Mouse (Mus musculus) hindbrain, embryonic 15.5 days (tissue): Measurements from ENCODE around the gene Gm11541. TPM values are rescaled to one million over a fixed set of nuclear protein-coding genes. Genes with fewer than 3 reads are reported as not detected.
"Not testable (repeated sequence)": the region's sequence is repeated elsewhere in the genome, so short reads cannot be mapped to it uniquely, and the experiment has no call there.

Experiments
- ATAC-seq: fragments of 200-750 bp; cut with Nextera tagmentation; 2 replicates; pipeline ENCODE4 v1.8.0; 2017; ENCODE audit warnings: low read depth, moderate number of reproducible peaks, moderate TSS enrichment; ENCODE audit not compliant: low FRiP score
- H3K27ac ChIP-seq: fragments of 300-500 bp; sonication (generic); replicated peaks from 2 replicates; pipeline ENCODE4 v1.5.1; 2015; ENCODE audit warnings: mild to moderate bottlenecking, inconsistent platforms
- H3K27me3 ChIP-seq: fragments of 300-500 bp; sonication (generic); 2 replicates; pipeline ENCODE4 v1.6.1; 2015; ENCODE audit warnings: control low read depth, inconsistent platforms
- H3K36me3 ChIP-seq: fragments of 300-500 bp; sonication (generic); 2 replicates; pipeline ENCODE4 v1.6.1; 2015; ENCODE audit warnings: control low read depth, inconsistent platforms
- H3K4me1 ChIP-seq: fragments of 300-500 bp; sonication (generic); replicated peaks from 2 replicates; pipeline ENCODE4 v1.6.1; 2015; ENCODE audit warnings: control low read depth, inconsistent platforms
- H3K4me2 ChIP-seq: fragments of 300-500 bp; sonication (generic); 2 replicates; pipeline ENCODE4 v1.6.1; 2015; ENCODE audit warnings: moderate library complexity, mild to moderate bottlenecking, inconsistent platforms
- H3K4me3 ChIP-seq: fragments of 300-500 bp; sonication (generic); 2 replicates; pipeline ENCODE4 v1.5.1; 2015; ENCODE audit warnings: mild to moderate bottlenecking, inconsistent platforms
- H3K9ac ChIP-seq: fragments of 300-500 bp; sonication (generic); 2 replicates; pipeline ENCODE4 v1.6.1; 2015; ENCODE audit warnings: inconsistent platforms
- H3K9me3 ChIP-seq: fragments of 300-500 bp; sonication (generic); 2 replicates; pipeline ENCODE4 v1.6.1; 2016; ENCODE audit warnings: control low read depth, inconsistent platforms
- WGBS: fragments of 180-500 bp; shearing (Covaris S2); methylation state at CpG from one replicate; pipeline ENCODE4 v1.1.7; 2015; 5-methylcytosine and 5-hydroxymethylcytosine counted together
- polyA plus RNA-seq: library from polyadenylated mRNA; unstranded; fragments of >200 nt; fragmentation: Nextera tagmentation; extraction: Ambion mirVana; gene quantifications from 2 replicates; pipeline ENCODE4 v1.2.1, GENCODE M21; 2015

Gm11541 gene
- polyA plus RNA-seq, 1 experiment from 2014 or later = 0.17 TPM

- H3K27me3 ChIP-seq, H3K36me3 ChIP-seq, H3K9ac ChIP-seq, H3K4me1 ChIP-seq, H3K27ac ChIP-seq, H3K4me2 ChIP-seq, H3K9me3 ChIP-seq, H3K4me3 ChIP-seq, ATAC-seq: not testable (repeated sequence)
Observed at GRCm38 (mm10) chr11:94692502-94692901, 11.8 kb downstream of the Gm11541 start.

- 87% methylated on average over 6 of the region's 6 CpGs for WGBS
- Histone ChIP-seq H3K4me3 (no peak overlapping the region), H3K4me2 (no peak overlapping the region), H3K27me3 (no peaks in the 10 kb centered on the region), H3K9ac (no peak overlapping the region), H3K36me3 (no peaks in the 10 kb centered on the region), H3K4me1 (no peaks in the 10 kb centered on the region), H3K9me3 (no peaks in the 10 kb centered on the region), H3K27ac (no peak overlapping the region)
- ATAC-seq = no peak
Observed at GRCm38 (mm10) chr11:94687178-94687577, 17.1 kb downstream of the Gm11541 start.

- WGBS = 84% methylated on average over 7 of the region's 7 CpGs
- Histone ChIP-seq H3K27ac (no peak overlapping the region), H3K36me3 (no peaks in the 10 kb centered on the region), H3K9me3 (no peaks in the 10 kb centered on the region), H3K4me1 (peaks cover 7% of the 10 kb centered on the region; the same call in 1 of the 2 replicates), H3K9ac (no peak overlapping the region), H3K4me2 (no peak overlapping the region), H3K4me3 (no peak overlapping the region), H3K27me3 (no peaks in the 10 kb centered on the region)
- no peak for ATAC-seq
Observed at GRCm38 (mm10) chr11:94682427-94682826, 21.9 kb downstream of the Gm11541 start.

- Histone ChIP-seq H3K4me2 (no peak overlapping the region), H3K4me1 (peaks cover 8% of the 10 kb centered on the region), H3K9ac (no peak overlapping the region), H3K36me3 (no peaks in the 10 kb centered on the region), H3K27me3 (no peaks in the 10 kb centered on the region), H3K9me3 (no peaks in the 10 kb centered on the region), H3K27ac (no peak overlapping the region), H3K4me3 (no peak overlapping the region)
- ATAC-seq = no peak
- 87% methylated on average over 4 of the region's 4 CpGs for WGBS
Observed at GRCm38 (mm10) chr11:94681640-94682039, 22.7 kb downstream of the Gm11541 start.

- Histone ChIP-seq H3K27ac (no peak overlapping the region), H3K4me1 (peaks cover 18% of the 10 kb centered on the region), H3K9me3 (no peaks in the 10 kb centered on the region), H3K36me3 (no peaks in the 10 kb centered on the region), H3K27me3 (no peaks in the 10 kb centered on the region), H3K9ac (no peak overlapping the region), H3K4me2 (no peak overlapping the region), H3K4me3 (no peak overlapping the region)
- no peak for ATAC-seq
Observed at GRCm38 (mm10) chr11:94680639-94681038, 23.7 kb downstream of the Gm11541 start.

GRCm38 (mm10) chr11:94677607-94678145 lies 26.6 kb downstream of the Gm11541 start:
- no peaks in the 10 kb centered on the region for H3K9me3 ChIP-seq
- H3K36me3 ChIP-seq = no peaks in the 10 kb centered on the region
- ATAC-seq = no peak

GRCm38 (mm10) chr11:94676754-94677606 lies 27.3 kb downstream of the Gm11541 start, which contains the start of gene Xylt2:
TSS of gene Xylt2 (minus strand) at chr11:94677515.
- Histone ChIP-seq H3K36me3 (no peaks in the 10 kb centered on the region), H3K4me3 (peak within 1 kb of the TSS; percentile 91), H3K27me3 (no peaks in the 10 kb centered on the region), H3K9me3 (no peaks in the 10 kb centered on the region), H3K27ac (peak within 1 kb of the TSS; percentile 95), H3K4me2 (peak within 1 kb of the TSS; percentile 71), H3K4me1 (peaks cover 32% of the 10 kb centered on the region), H3K9ac (peak within 1 kb of the TSS; percentile 88)
- ATAC-seq = peak; percentile 96
- WGBS = 1% methylated on average over 76 of the region's 82 CpGs

More at GRCm38 (mm10) chr11:94677607-94678145, 26.6 kb downstream of the Gm11541 start:
- H3K4me3 ChIP-seq = peak overlapping the region; percentile 91
- no peaks in the 10 kb centered on the region for H3K27me3 ChIP-seq
- 30% methylated on average over 15 of the region's 15 CpGs for whole genome bisulfite sequencing
- H3K9ac ChIP-seq = peak overlapping the region; percentile 88
- H3K4me2 ChIP-seq = peak overlapping the region; percentile 71
- peaks cover 32% of the 10 kb centered on the region for H3K4me1 ChIP-seq
- H3K27ac ChIP-seq = peak overlapping the region; percentile 95

GRCm38 (mm10) chr11:94676308-94676707 lies 28.0 kb downstream of the Gm11541 start:
- 49% methylated on average over 4 of the region's 4 CpGs for WGBS
- Histone ChIP-seq H3K36me3 (no peaks in the 10 kb centered on the region), H3K9me3 (no peaks in the 10 kb centered on the region), H3K4me2 (peak overlapping the region; percentile 71), H3K4me1 (peaks cover 32% of the 10 kb centered on the region), H3K4me3 (peak overlapping the region; percentile 91), H3K9ac (peak overlapping the region; percentile 88), H3K27me3 (no peaks in the 10 kb centered on the region), H3K27ac (no peak overlapping the region)
- no peak for ATAC-seq

- Histone ChIP-seq H3K4me1 (peaks cover 32% of the 10 kb centered on the region), H3K4me3 (peak overlapping the region; percentile 91; the same call in 1 of the 2 replicates), H3K36me3 (no peaks in the 10 kb centered on the region), H3K27me3 (no peaks in the 10 kb centered on the region), H3K9ac (no peak overlapping the region), H3K4me2 (peak overlapping the region; percentile 71), H3K27ac (no peak overlapping the region), H3K9me3 (no peaks in the 10 kb centered on the region)
- no peak for ATAC-seq
- WGBS = 70% methylated on average over 5 of the region's 5 CpGs
Observed at GRCm38 (mm10) chr11:94675446-94675845, 28.9 kb downstream of the Gm11541 start.

- Histone ChIP-seq H3K27ac (no peak overlapping the region), H3K36me3 (peaks cover 3% of the 10 kb centered on the region; the same call in 1 of the 2 replicates), H3K9ac (no peak overlapping the region), H3K27me3 (no peaks in the 10 kb centered on the region), H3K4me1 (peaks cover 32% of the 10 kb centered on the region), H3K4me2 (no peak overlapping the region), H3K4me3 (no peak overlapping the region), H3K9me3 (no peaks in the 10 kb centered on the region)
- no peak for ATAC-seq
- 83% methylated on average over 5 of the region's 5 CpGs for WGBS
Observed at GRCm38 (mm10) chr11:94674984-94675383, 29.3 kb downstream of the Gm11541 start.

- no peaks in the 10 kb centered on the region for H3K9me3 ChIP-seq
- ATAC-seq = no peak
- no peak overlapping the region for H3K4me3 ChIP-seq
- peaks cover 59% of the 10 kb centered on the region for H3K36me3 ChIP-seq
- no peaks in the 10 kb centered on the region for H3K27me3 ChIP-seq
- H3K4me2 ChIP-seq = no peak overlapping the region
- no peaks in the 10 kb centered on the region for H3K4me1 ChIP-seq
- no peak overlapping the region for H3K9ac ChIP-seq
- 94% methylated on average over 6 of the region's 6 CpGs for WGBS
- no peak overlapping the region for H3K27ac ChIP-seq
Observed at GRCm38 (mm10) chr11:94665281-94665680, 39.0 kb downstream of the Gm11541 start.

- H3K27ac ChIP-seq = no peak overlapping the region
- no peak overlapping the region for H3K9ac ChIP-seq
- ATAC-seq = no peak
- WGBS = 58% methylated on average over 1 of the region's 1 CpGs
- H3K4me3 ChIP-seq = no peak overlapping the region
- no peaks in the 10 kb centered on the region for H3K4me1 ChIP-seq
- H3K9me3 ChIP-seq = no peaks in the 10 kb centered on the region
- peaks cover 28% of the 10 kb centered on the region; the same call in 1 of the 2 replicates for H3K36me3 ChIP-seq
- no peaks in the 10 kb centered on the region for H3K27me3 ChIP-seq
- no peak overlapping the region for H3K4me2 ChIP-seq
Observed at GRCm38 (mm10) chr11:94661344-94661743, 43.0 kb downstream of the Gm11541 start.
